Mouse (Mus musculus) layer of hippocampus, adult 8-10 months (tissue): ENCODE data around the gene Kcnh1. TPM values are rescaled to one million over a fixed set of nuclear protein-coding genes. Genes with fewer than 3 reads are reported as not detected.
A peak's percentile ranks its signal among the peaks of the same experiment; 100 is the strongest.

ENCODE experiments used
- DNase-seq, 2 experiments: peaks; one replicate each; pipeline ENCODE4 v3.0.0; 2022; ENCODE audit warnings: low spot score in 2 of 2
- total RNA-seq, 4 experiments: library from RNA; stranded (reverse); gene quantifications; 2 replicates each; pipeline ENCODE4 v1.2.4; 2022

Kcnh1 gene
- total RNA-seq, result 10 to 100 TPM; 28.9 to 35.3 (median 32.4) TPM

DNA sequence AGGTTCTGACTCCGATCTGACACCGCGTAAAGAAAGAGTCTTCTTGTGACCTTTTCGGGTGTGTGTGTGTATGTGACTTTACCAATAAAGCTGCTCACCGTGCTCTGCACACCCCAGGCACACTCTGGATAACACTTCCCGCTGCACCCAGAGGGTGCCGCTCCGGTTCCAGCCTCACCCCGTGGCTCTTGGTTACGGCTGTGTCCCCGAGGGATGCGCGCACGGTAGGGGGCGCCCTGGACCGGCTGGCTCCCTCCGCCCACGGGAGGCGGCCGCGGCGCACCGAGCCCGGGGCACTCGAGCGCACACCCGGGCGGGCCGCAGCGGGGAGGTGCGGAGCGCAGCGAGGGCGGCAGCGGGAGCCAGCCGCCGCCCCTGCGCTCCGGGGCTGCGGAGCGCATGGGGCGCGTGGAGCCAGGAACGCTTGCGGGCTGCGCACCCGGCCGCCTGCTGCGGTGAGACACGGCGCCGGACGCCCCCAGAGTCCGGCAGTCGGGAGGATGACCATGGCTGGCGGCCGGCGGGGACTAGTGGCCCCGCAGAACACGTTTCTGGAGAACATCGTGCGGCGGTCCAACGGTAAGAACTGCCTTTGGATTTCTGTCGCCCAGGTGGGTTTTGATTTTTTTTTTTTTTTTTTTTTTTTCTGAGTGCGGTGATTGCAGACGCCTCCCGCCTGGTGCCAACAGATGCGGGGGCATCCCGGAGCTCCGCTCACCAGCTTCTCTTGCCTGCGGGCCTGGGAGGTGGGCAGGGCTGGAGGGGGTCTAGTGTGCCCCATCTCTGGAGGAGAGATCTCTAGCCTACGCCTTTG is at the start of gene Kcnh1:
TSS of gene Kcnh1 (plus strand) at position 267 of the 814 bp plus-strand sequence.
- DNase-seq, result peak; percentile 85 to 93

DNA sequence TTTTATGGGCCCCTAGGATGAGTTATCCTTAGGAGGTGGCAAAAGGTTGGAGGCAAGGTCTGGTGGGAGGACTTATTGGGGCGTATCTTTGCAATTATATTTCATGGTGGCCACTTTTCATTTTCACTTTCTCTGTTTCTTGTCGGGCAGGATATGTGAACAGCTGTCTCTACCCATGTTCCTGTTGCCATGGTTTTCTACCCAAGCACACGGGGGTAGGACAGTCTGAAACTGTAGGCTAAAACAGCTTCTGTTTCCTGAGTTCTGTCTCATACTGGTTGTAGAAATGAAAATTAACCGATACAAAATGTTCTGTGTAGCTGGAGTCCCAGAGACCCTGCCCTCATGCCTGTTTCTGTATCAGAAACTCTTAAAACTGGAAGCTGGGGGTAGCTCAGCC is 39.4 kb upstream of the Kcnh1 start:
- peak in 1 of 2 experiments; percentile 16 for DNase-seq

GRCm38 (mm10) chr1:192171477-192171876 is 19.1 kb upstream of the Kcnh1 start:
- no peak for DNase-seq

DNA sequence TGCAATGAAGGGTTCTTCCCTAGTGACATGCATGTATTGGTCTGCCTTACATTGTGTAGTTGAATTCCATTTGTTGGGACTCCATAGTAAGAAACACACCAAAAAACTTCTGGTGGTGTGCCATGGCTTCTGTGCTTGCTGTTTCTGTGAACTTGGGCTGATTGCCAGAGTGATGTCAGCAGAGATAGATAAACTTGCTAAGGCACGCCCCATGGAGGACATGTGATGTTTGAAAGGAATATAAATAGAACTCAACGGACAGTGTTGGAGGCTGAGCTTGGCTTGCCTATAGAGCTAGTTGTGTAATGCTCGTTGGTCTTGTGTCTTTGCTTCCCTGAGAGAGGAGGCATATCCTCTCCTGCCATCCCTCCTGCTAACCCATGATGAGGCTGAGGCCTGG is 10.7 kb upstream of the Kcnh1 start:
- no peak for DNase-seq

DNA sequence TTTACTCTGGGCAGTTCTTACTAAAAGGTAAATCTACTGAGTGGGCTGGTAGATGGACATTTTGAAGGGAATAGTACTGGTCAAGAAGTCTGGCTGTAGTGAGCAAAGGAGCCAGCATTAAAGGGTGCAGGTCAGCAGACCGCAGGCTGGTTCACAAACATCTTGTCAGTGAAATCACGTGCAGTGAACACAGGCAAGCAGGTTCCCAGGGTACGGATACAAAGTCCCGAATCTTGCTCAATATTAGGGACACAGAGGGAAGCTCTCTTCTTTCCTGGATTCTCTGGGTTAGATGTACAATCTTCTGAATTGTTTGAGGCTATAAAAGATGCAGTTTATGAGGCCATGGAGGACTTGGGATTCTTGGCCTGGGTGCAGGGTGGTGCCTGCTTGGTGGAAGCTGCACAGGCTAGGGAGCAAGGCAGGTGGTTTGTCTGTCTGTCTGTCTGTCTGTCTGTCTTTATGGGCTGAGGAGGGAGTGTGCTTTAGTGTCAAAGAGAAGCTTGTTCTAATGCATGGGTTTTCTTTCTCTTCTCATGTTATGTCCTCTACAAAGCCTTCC is 8.8 kb upstream of the Kcnh1 start:
- no peak for DNase-seq

- no peak for DNase-seq
Measured at GRCm38 (mm10) chr1:192189056-192189455, 1.5 kb upstream of the Kcnh1 start.

- no peak for DNase-seq
Measured at GRCm38 (mm10) chr1:192189771-192190170, 803 bp upstream of the Kcnh1 start.

DNA sequence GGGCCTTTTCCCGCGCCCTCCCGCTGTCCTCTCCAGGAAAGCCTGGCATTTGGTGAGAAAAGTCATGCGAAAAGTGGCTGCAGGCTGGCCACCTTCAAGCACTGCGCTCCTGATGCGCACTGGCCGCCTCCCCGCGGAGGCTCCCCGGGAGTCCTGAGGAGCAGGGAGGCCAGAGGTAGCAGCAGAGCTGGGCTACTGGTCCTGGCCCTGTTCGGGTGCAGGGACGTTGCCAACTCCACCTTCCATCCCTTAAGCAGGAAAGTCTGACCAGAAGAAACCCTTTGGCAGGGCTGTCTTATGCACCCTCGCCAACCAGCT is 707 bp downstream of the Kcnh1 start:
- DNase-seq, result no peak

DNA sequence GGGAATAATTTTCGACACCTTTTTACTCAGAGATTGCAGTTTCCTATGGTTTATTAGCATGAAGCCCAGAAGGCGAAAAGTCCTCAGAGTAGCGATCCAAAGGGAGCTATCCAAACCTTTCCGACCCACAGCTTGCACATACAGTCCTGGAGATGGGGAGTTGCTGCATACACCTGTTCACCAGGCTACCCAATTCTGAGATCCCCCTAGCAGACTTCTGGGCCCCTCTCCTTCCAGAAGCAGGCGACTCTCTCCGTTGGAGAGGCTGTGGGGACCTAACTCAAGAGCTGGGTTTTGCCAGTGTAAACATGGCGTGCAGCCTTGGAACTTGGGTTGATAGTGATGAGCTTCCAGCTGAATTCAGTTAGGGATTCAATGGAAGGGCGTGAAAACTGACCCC is 1.3 kb downstream of the Kcnh1 start:
- DNase-seq, result no peak

DNA sequence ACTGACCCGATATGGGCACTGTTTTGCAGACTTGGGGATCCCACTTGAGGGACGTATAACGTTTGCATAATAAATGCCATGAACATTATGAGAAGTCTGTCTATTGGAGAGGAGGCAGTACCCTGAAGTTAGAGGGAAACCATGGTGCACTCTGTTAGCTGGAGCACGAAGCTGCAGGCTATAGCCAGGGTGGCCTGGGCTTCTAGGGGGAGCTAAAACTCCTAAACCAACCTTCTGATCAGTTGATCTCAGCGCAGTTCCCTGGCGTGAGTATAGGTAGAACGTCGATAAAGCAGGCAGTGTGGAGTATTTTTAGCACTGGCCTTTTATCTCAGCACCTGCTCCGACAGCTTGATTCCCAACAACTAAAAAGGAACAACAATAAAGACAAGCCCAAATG is 2.1 kb downstream of the Kcnh1 start:
- no peak for DNase-seq

GRCm38 (mm10) chr1:192193656-192194055 is 3.1 kb downstream of the Kcnh1 start:
- no peak for DNase-seq

DNA sequence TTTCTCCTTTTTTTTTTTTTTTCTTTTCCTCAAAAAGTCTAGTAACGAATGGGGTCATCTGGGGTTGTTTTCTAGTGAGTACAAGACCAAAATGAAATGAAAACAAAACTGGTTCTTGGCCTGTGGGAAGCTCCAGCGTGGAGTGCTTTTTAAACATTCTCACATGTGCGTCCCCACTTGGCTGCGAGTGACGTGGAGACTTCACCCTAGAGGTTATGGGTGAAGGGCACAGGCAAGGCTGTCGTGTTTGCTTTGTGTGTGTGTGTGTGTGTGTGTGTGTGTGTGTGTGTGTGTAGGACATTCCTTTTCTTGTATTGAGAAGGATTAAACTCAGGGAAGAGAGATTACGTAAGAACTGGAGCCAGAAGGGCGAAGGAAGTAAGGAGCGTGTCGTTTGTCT is 6.9 kb downstream of the Kcnh1 start:
- DNase-seq, result no peak

DNA sequence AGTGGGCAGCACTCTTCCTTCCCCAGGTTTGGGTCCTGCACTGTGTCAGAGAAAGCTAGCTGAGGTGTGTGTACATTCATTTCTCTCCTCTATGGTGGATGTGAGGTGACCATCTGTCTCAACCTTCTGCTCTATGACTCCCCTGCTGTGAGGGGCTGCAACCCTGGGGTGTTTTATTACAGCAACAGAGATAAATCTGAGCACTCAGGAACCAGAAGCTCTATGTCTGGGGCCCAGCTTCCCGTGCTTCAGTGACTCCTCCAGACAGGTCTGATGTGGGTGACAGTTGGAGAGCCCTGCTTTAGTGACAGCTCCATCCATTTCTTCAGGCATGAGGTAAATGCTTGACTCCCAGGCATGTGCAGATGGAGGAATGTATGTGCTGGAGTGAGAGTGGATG is 12.4 kb downstream of the Kcnh1 start:
- no peak for DNase-seq

- DNase-seq, result no peak
Measured at GRCm38 (mm10) chr1:192207956-192208355, 17.4 kb downstream of the Kcnh1 start.

- DNase-seq, result no peak
Measured at GRCm38 (mm10) chr1:192212448-192212847, 21.9 kb downstream of the Kcnh1 start.

- no peak for DNase-seq
Measured at GRCm38 (mm10) chr1:192214666-192215065, 24.1 kb downstream of the Kcnh1 start.

GRCm38 (mm10) chr1:192220156-192220555 is 29.6 kb downstream of the Kcnh1 start:
- DNase-seq, result no peak

DNA sequence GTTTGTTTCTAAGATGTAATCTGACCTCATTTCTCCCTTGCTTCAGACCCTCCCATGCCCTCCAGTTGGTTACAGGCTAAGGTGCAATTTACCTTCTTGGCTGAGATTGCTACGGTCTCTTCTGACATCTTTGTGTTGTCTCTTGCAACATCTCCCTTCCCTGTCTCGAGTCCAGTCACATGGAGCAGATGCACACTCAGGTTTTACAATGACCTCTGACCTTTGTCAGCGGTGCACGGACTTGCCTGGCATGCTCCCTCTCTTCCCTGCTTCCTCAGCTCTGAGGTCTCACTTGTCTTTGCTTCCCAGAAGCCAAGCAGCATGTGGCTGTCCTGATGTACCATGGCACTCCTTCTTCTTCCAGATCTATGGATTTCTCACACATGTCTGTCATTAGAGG is 33.6 kb downstream of the Kcnh1 start:
- no peak for DNase-seq

- DNase-seq, result no peak
Measured at GRCm38 (mm10) chr1:192232696-192233095, 42.1 kb downstream of the Kcnh1 start.

GRCm38 (mm10) chr1:192246836-192247235 is 56.3 kb downstream of the Kcnh1 start:
- no peak for DNase-seq

DNA sequence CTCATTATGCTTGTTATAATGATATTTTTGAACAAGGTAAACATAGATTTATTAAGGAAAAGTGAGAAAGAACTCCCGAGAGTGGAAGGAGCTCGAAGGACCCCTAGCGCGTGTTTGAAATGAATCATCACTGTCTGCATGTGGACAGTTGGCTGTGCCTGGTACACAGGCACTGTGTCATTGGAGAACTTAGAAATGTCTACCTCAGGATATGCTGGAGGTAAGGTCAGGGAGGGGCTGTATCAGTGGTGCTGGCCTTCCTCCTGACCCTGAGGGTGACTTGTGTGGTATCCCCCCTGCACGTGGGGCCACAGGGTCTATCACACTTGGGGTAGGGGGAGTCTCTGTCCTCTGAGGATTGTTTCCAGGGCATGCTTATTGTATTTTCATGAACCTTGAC is 68.6 kb downstream of the Kcnh1 start:
- no peak for DNase-seq

DNA sequence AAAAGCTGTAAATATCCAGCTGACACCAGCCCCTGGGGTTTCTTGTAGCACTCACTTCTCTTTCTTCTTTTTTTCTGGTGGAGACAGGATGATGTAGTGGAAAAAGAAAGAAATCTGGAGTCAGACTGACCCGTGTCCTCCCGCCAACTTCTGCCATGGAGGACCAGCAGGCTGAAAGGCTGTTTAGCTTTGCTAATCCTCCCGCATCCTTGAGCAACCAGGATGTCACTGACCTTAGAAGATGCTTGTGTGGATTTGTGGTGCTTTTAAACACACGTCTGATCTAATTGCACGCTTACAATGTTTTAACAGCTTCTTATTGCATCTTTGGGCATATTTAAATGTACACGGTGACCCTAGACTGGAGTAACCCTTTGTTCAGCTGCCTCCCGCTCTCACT is 69.0 kb downstream of the Kcnh1 start:
- no peak for DNase-seq

DNA sequence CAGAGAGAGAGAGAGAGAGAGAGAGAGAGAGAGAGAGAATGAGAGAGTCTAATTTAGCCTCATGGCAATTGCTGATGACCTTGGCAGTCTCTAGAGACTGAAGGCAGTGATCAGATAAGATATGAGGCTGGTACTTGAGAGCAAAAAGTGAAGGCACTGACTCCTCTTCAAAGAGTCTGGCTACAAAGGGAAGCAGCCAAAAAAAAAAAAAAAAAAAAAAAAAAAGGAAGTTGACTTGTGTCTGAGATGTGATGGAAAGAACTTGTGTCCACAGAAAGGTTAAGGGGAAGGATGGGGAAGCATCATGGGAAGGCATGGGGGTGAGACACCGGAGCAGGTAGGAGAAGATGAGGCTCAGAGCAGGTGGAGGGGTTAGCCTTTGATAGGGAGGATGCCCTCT is 75.1 kb downstream of the Kcnh1 start:
- no peak for DNase-seq
